In the genomic region with DNA sequence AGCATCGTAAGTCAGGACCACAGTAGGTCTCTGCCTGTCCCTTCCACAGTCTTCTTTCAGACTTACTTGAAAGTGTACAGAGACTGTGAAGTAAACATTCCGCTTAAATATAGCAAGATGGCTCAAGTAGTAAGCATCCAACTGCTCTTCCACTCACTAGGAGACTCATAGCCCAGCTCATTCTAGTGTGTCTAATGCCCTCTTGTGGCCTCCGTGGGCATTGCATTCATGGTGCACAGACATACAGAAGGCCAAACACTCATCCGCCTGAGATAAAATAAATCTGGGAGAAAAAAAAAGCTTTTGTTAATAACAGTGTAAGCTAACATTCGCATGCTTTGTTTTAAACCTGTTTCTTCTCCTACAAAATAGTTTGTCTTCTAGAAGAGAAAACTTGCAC, we compare ENCODE assay signal across 10 mouse cellular contexts. TPM values are rescaled to one million over a fixed set of nuclear protein-coding genes. Genes with fewer than 3 reads are reported as not detected.
DNase-seq lines count a peak whose midpoint lies in the region; ATAC-seq and TF ChIP-seq lines count a peak whose summit lies in the region.
"Had no signal": no experiment of that assay in that cellular context is flagged by ENCODE, and none has a peak within 500 bp of the region (broad histone marks: within the 10 kb centered on the region; RNA-seq: fewer than 3 reads in every experiment).

No protein-coding gene starts in this region.

- H3K4me1 ChIP-seq in heart, adult 2 months (ENCODE audit: control insufficient read depth, insufficient read depth, low read length) = no peaks in the 10 kb centered on the region
- H3K4me1 ChIP-seq: embryonic facial prominence, embryonic 15.5 days; neural tube, embryonic 12.5 days had no signal

- 79% methylated on average over 5 of the region's 5 CpGs for WGBS in heart, adult 2 months

- ATAC-seq in megakaryocyte-erythroid progenitor cell, adult 5-6 weeks (replicated peaks; ENCODE audit: low FRiP score, low TSS enrichment, poor library complexity, severe bottlenecking) = peak; percentile 87

- H3K9ac ChIP-seq in heart, adult 2 months (ENCODE audit: low read depth, low read length) = no peak overlapping the region
- H3K9ac ChIP-seq: embryonic facial prominence, embryonic 15.5 days; neural tube, embryonic 12.5 days had no signal

- H3K4me3 ChIP-seq in heart, adult 2 months = no peak overlapping the region
- H3K4me3 ChIP-seq: embryonic facial prominence, embryonic 15.5 days; neural tube, embryonic 12.5 days had no signal

- peak; percentile 34 to 71 for DNase-seq in heart, adult 2 months
- DNase-seq in heart, postnatal 25 days (ENCODE audit: low spot score) = no peak
- DNase-seq in MN1 (ENCODE audit: low spot score) = peak; percentile 75
- DNase-seq in cerebellum, adult 9-10 months = peak; percentile 48
- peak; percentile 46 to 53 for DNase-seq in gastrocnemius, postnatal 36 days
- DNase-seq in left cerebral cortex, adult 18-20 months (ENCODE audit: low spot score in 2 of 2) = peak; percentile 46 to 73
- DNase-seq in splenic B cell, adult 2 months (ENCODE audit: low read depth, low spot score) = peak; percentile 77

- H3K36me3 ChIP-seq in heart, adult 2 months (ENCODE audit: control insufficient read depth, insufficient read depth, low read length) = no peaks in the 10 kb centered on the region
- H3K36me3 ChIP-seq in splenic B cell, adult 2 months (ENCODE audit: control insufficient read depth, insufficient read depth, low read length, poor library complexity, severe bottlenecking) = 0 out of 2 replicates have a peak, but pooled peaks cover 3% of the 10 kb centered on the region

- H3K79me2 ChIP-seq in heart, adult 2 months (replicated peaks; ENCODE audit: control insufficient read depth, insufficient read depth, low read length) = no peaks in the 10 kb centered on the region

- peak; percentile 87 for TF ChIP-seq CTCF in heart, adult 2 months (IDR thresholded peaks at IDR 0.05)

- no peak for TF ChIP-seq EP300 in heart, adult 2 months (IDR thresholded peaks at IDR 0.05; ENCODE audit: insufficient read depth, low read depth, low read length)

- no peak overlapping the region for H3K27ac ChIP-seq in heart, adult 2 months
- H3K27ac ChIP-seq: embryonic facial prominence, embryonic 15.5 days; neural tube, embryonic 12.5 days had no signal

- TF ChIP-seq POLR2A in heart, adult 2 months (IDR thresholded peaks at IDR 0.05; ENCODE audit: insufficient read depth, low read depth, low read length) = no peak

- H3K27me3 ChIP-seq in heart, adult 2 months (ENCODE audit: control insufficient read depth, insufficient read depth, low read length) = no peaks in the 10 kb centered on the region
- no peaks in the 10 kb centered on the region for H3K27me3 ChIP-seq in splenic B cell, adult 2 months (ENCODE audit: control insufficient read depth, insufficient read depth, low read length, poor library complexity, severe bottlenecking)
- H3K27me3 ChIP-seq: embryonic facial prominence, embryonic 15.5 days; neural tube, embryonic 12.5 days had no signal

- intact Hi-C loops in heart, adult 2 months (cut with DNase I) = loop anchor here (5.0 kb wide), 1 partner anchor 81 kb away; no protein-coding TSS in a partner anchor
- intact Hi-C loops in heart, postnatal 25 days (cut with DNase I) = no loop called here
- intact Hi-C loops in gastrocnemius, postnatal 36 days (cut with DNase I) = loop anchor here (5.0 kb wide), 1 partner anchor 81 kb away; no protein-coding TSS in a partner anchor

RNA-seq across cellular contexts. Expression of a gene that starts 23.8 kb away (rescaled TPM):
- total RNA-seq in heart, adult 2 months (2021) = 10 to 100 TPM; 21.0 to 21.4 TPM
- 14.4 and 29.1 TPM in 2 replicates for polyA plus RNA-seq in heart, adult 2 months (2012; rRNA removed)
- total RNA-seq in heart, postnatal 25 days (2021) = 10 to 100 TPM; 20.0 to 20.3 TPM
- 10 to 100 TPM; 24.0 to 30.1 TPM for total RNA-seq in gastrocnemius, postnatal 36 days (2021)
- 10 to 100 TPM; 26.5 to 27.1 TPM for total RNA-seq in left cerebral cortex, adult 18-20 months (2021)
- 75.6 and 79.2 TPM in 2 replicates for total RNA-seq in megakaryocyte-erythroid progenitor cell, adult 5-6 weeks (2014; fragmentation: Nextera tagmentation)
- 62.9 and 79.2 TPM in 2 replicates for total RNA-seq in megakaryocyte-erythroid progenitor cell, adult 5-6 weeks (2017)

RNA-seq across cellular contexts. Expression of a gene that starts 37.6 kb away (rescaled TPM):
- total RNA-seq in heart, adult 2 months (2021) = 10 to 100 TPM; 18.8 to 19.2 TPM
- polyA plus RNA-seq in heart, adult 2 months (2012; rRNA removed) = 14.3 and 22.5 TPM in 2 replicates
- 10 to 100 TPM; 15.6 to 17.8 TPM for total RNA-seq in heart, postnatal 25 days (2021)
- total RNA-seq in gastrocnemius, postnatal 36 days (2021) = 10 to 100 TPM; 12.8 to 13.3 TPM
- total RNA-seq in left cerebral cortex, adult 18-20 months (2021) = 10 to 100 TPM; 36.8 to 44.7 TPM
- total RNA-seq in megakaryocyte-erythroid progenitor cell, adult 5-6 weeks (2014; fragmentation: Nextera tagmentation) = 37.3 and 51.7 TPM in 2 replicates
- total RNA-seq in megakaryocyte-erythroid progenitor cell, adult 5-6 weeks (2017) = 47.7 and 50.4 TPM in 2 replicates

RNA-seq across cellular contexts. Expression of a gene that starts 42.9 kb away (rescaled TPM):
- 10 to 100 TPM; 32.9 to 38.4 TPM for total RNA-seq in heart, adult 2 months (2021)
- 20.0 and 39.6 TPM in 2 replicates for polyA plus RNA-seq in heart, adult 2 months (2012; rRNA removed)
- total RNA-seq in heart, postnatal 25 days (2021) = 10 to 100 TPM; 32.2 to 35.6 TPM
- total RNA-seq in gastrocnemius, postnatal 36 days (2021) = 10 to 100 TPM; 28.3 to 31.7 TPM
- total RNA-seq in left cerebral cortex, adult 18-20 months (2021) = 10 to 100 TPM; 37.3 to 38.9 TPM
- 42.8 and 61.3 TPM in 2 replicates for total RNA-seq in megakaryocyte-erythroid progenitor cell, adult 5-6 weeks (2014; fragmentation: Nextera tagmentation)
- 16.0 and 16.6 TPM in 2 replicates for total RNA-seq in megakaryocyte-erythroid progenitor cell, adult 5-6 weeks (2017)
